Mouse (Mus musculus): ENCODE data around the gene Mtx1. TPM values are rescaled to one million over a fixed set of nuclear protein-coding genes. Genes with fewer than 3 reads are reported as not detected.

Mtx1 gene
- polyA plus RNA-seq, 1 experiment from 2014 or later, result 158 TPM

- H3K36me3 ChIP-seq, result peaks cover 24% of the 10 kb centered on the region
- peaks cover 5% of the 10 kb centered on the region; the same call in 1 of the 2 replicates for H3K27me3 ChIP-seq
- no peaks in the 10 kb centered on the region for H3K9me3 ChIP-seq
- H3K27ac ChIP-seq, result no peak overlapping the region
- 64% methylated on average over 12 of the region's 12 CpGs for WGBS
- H3K4me2 ChIP-seq (replicated peaks), result no peak overlapping the region
- H3K9ac ChIP-seq (replicated peaks), result no peak overlapping the region
- ATAC-seq, result no peak
- no peak overlapping the region for H3K4me3 ChIP-seq (replicated peaks)
- peaks cover 30% of the 10 kb centered on the region for H3K4me1 ChIP-seq (replicated peaks)
These were observed 38.4 kb downstream of the Mtx1 start for GRCm38 (mm10) chr3:89188478-89188875.

- no peak overlapping the region for H3K27ac ChIP-seq
- no peak for ATAC-seq
- WGBS, result 60% methylated on average over 18 of the region's 18 CpGs
- no peak overlapping the region for H3K4me3 ChIP-seq (replicated peaks)
- H3K4me1 ChIP-seq (replicated peaks), result peaks cover 32% of the 10 kb centered on the region
- peaks cover 24% of the 10 kb centered on the region for H3K36me3 ChIP-seq
- no peak overlapping the region for H3K4me2 ChIP-seq (replicated peaks)
- no peaks in the 10 kb centered on the region for H3K9me3 ChIP-seq
- peak overlapping the region; percentile 46; the same call in 1 of the 2 replicates for H3K9ac ChIP-seq (replicated peaks)
- peaks cover 5% of the 10 kb centered on the region; the same call in 1 of the 2 replicates for H3K27me3 ChIP-seq
These were observed 39.0 kb downstream of the Mtx1 start for GRCm38 (mm10) chr3:89187690-89188477.

GRCm38 (mm10) chr3:89187197-89187596, 39.7 kb downstream of the Mtx1 start:
- Histone ChIP-seq H3K27me3 (peaks cover 5% of the 10 kb centered on the region; the same call in 1 of the 2 replicates), H3K9ac (replicated peaks) (0 out of 2 replicates have a peak overlapping the region, but pooled peaks have one; percentile 46), H3K36me3 (peaks cover 28% of the 10 kb centered on the region), H3K27ac (no peak overlapping the region), H3K4me3 (replicated peaks) (no peak overlapping the region), H3K9me3 (no peaks in the 10 kb centered on the region), H3K4me1 (replicated peaks) (peaks cover 35% of the 10 kb centered on the region), H3K4me2 (replicated peaks) (no peak overlapping the region)
- WGBS, result 28% methylated on average over 23 of the region's 23 CpGs
- no peak for ATAC-seq

- Histone ChIP-seq H3K27me3 (peaks cover 5% of the 10 kb centered on the region; the same call in 1 of the 2 replicates), H3K4me2 (replicated peaks) (peak overlapping the region; percentile 98), H3K4me3 (replicated peaks) (peak overlapping the region; percentile 68), H3K4me1 (replicated peaks) (peaks cover 39% of the 10 kb centered on the region), H3K9ac (replicated peaks) (peak overlapping the region; percentile 92), H3K36me3 (peaks cover 59% of the 10 kb centered on the region), H3K27ac (no peak overlapping the region), H3K9me3 (no peaks in the 10 kb centered on the region)
- 86% methylated on average over 6 of the region's 6 CpGs for WGBS
- no peak for ATAC-seq
These were observed 43.0 kb downstream of the Mtx1 start for GRCm38 (mm10) chr3:89183959-89184315.

GRCm38 (mm10) chr3:89183058-89183958, 43.6 kb downstream of the Mtx1 start, which contains the start of gene Fam189b:
TSS of gene Fam189b (plus strand) at chr3:89183143.
- Histone ChIP-seq H3K4me2 (replicated peaks) (peak within 1 kb of the TSS; percentile 98), H3K36me3 (peaks cover 56% of the 10 kb centered on the region), H3K4me1 (replicated peaks) (peaks cover 45% of the 10 kb centered on the region), H3K27ac (peak within 1 kb of the TSS; percentile 92), H3K27me3 (peaks cover 5% of the 10 kb centered on the region; the same call in 1 of the 2 replicates), H3K9ac (replicated peaks) (peak within 1 kb of the TSS; percentile 92), H3K4me3 (replicated peaks) (peak within 1 kb of the TSS; percentile 68), H3K9me3 (no peaks in the 10 kb centered on the region)
- 4% methylated on average over 39 of the region's 39 CpGs for WGBS
- ATAC-seq, result peak; percentile 95

GRCm38 (mm10) chr3:89182531-89183057, 44.3 kb downstream of the Mtx1 start:
- Histone ChIP-seq H3K4me1 (replicated peaks) (peaks cover 51% of the 10 kb centered on the region), H3K4me2 (replicated peaks) (peak overlapping the region; percentile 98), H3K9me3 (no peaks in the 10 kb centered on the region), H3K9ac (replicated peaks) (0 out of 2 replicates have a peak overlapping the region, but pooled peaks have one; percentile 92), H3K27me3 (peaks cover 5% of the 10 kb centered on the region; the same call in 1 of the 2 replicates), H3K36me3 (peaks cover 49% of the 10 kb centered on the region), H3K27ac (peak overlapping the region; percentile 37), H3K4me3 (replicated peaks) (peak overlapping the region; percentile 68)
- ATAC-seq, result peak; percentile 58
- WGBS, result 56% methylated on average over 7 of the region's 7 CpGs

GRCm38 (mm10) chr3:89181749-89182500, 45.0 kb downstream of the Mtx1 start:
- Histone ChIP-seq H3K27me3 (peaks cover 4% of the 10 kb centered on the region; the same call in 1 of the 2 replicates), H3K4me2 (replicated peaks) (no peak overlapping the region), H3K9ac (replicated peaks) (no peak overlapping the region), H3K4me3 (replicated peaks) (no peak overlapping the region), H3K4me1 (replicated peaks) (peaks cover 48% of the 10 kb centered on the region), H3K9me3 (no peaks in the 10 kb centered on the region), H3K36me3 (peaks cover 42% of the 10 kb centered on the region), H3K27ac (no peak overlapping the region)
- ATAC-seq, result no peak
- WGBS, result 96% methylated on average over 27 of the region's 27 CpGs

GRCm38 (mm10) chr3:89179056-89179455, 47.8 kb downstream of the Mtx1 start:
- H3K9me3 ChIP-seq, result no peaks in the 10 kb centered on the region
- peak overlapping the region; percentile 91; the same call in 1 of the 2 replicates for H3K4me2 ChIP-seq (replicated peaks)
- no peak for ATAC-seq
- WGBS, result 93% methylated on average over 11 of the region's 11 CpGs
- H3K9ac ChIP-seq (replicated peaks), result 0 out of 2 replicates have a peak overlapping the region, but pooled peaks have one; percentile 78
- H3K27me3 ChIP-seq, result no peaks in the 10 kb centered on the region
- peaks cover 27% of the 10 kb centered on the region for H3K4me1 ChIP-seq (replicated peaks)
- H3K36me3 ChIP-seq, result peaks cover 63% of the 10 kb centered on the region
- H3K27ac ChIP-seq, result no peak overlapping the region
- peak overlapping the region; percentile 74 for H3K4me3 ChIP-seq (replicated peaks)

- H3K27me3 ChIP-seq, result no peaks in the 10 kb centered on the region
- H3K4me1 ChIP-seq (replicated peaks), result peaks cover 19% of the 10 kb centered on the region
- WGBS, result 13% methylated on average over 6 of the region's 6 CpGs
- no peaks in the 10 kb centered on the region for H3K9me3 ChIP-seq
- H3K9ac ChIP-seq (replicated peaks), result peak overlapping the region; percentile 78
- peak overlapping the region; percentile 74 for H3K4me3 ChIP-seq (replicated peaks)
- no peak for ATAC-seq
- H3K27ac ChIP-seq, result peak overlapping the region; percentile 76
- H3K4me2 ChIP-seq (replicated peaks), result peak overlapping the region; percentile 91
- H3K36me3 ChIP-seq, result peaks cover 74% of the 10 kb centered on the region
These were observed 48.8 kb downstream of the Mtx1 start for GRCm38 (mm10) chr3:89178107-89178385.

GRCm38 (mm10) chr3:89177242-89178106, 49.4 kb downstream of the Mtx1 start, which contains the start of gene Scamp3:
TSS of gene Scamp3 (plus strand) at chr3:89177473.
- Histone ChIP-seq H3K4me2 (replicated peaks) (peak within 1 kb of the TSS; percentile 91), H3K9me3 (no peaks in the 10 kb centered on the region), H3K4me3 (replicated peaks) (peak within 1 kb of the TSS; percentile 74), H3K27me3 (no peaks in the 10 kb centered on the region), H3K27ac (peak within 1 kb of the TSS; percentile 76), H3K9ac (replicated peaks) (peak within 1 kb of the TSS; percentile 78), H3K36me3 (peaks cover 78% of the 10 kb centered on the region), H3K4me1 (replicated peaks) (peaks cover 16% of the 10 kb centered on the region)
- ATAC-seq, result peak; percentile 97
- WGBS, result under 1% methylated on average over 43 of the region's 43 CpGs

Measured in midbrain, embryonic 13.5 days (tissue).